Mouse (Mus musculus) ovary, postnatal 14 days (tissue): ENCODE results near the gene Pla2g2c.

ENCODE experiments used
- DNase-seq: peaks from one replicate; pipeline ENCODE4 v3.0.0; 2022; ENCODE audit warnings: low spot score

Gene Pla2g2c

GRCm38 (mm10) chr4:138724354-138725126 is at the start of gene Pla2g2c:
Gene Pla2g2c (plus strand): TSS chr4:138724792.
- no peak for DNase-seq

GRCm38 (mm10) chr4:138676480-138676879 is 48.1 kb upstream of the Pla2g2c start:
- peak; percentile 31 for DNase-seq

GRCm38 (mm10) chr4:138677579-138677978 is 47.0 kb upstream of the Pla2g2c start:
- DNase-seq, result no peak

- DNase-seq, result no peak
These were observed 44.5 kb upstream of the Pla2g2c start for GRCm38 (mm10) chr4:138680124-138680523.

- DNase-seq, result no peak
These were observed 41.8 kb upstream of the Pla2g2c start for GRCm38 (mm10) chr4:138682760-138683159.

- no peak for DNase-seq
These were observed 38.8 kb upstream of the Pla2g2c start for GRCm38 (mm10) chr4:138685813-138686212.

GRCm38 (mm10) chr4:138689094-138689512 is 35.5 kb upstream of the Pla2g2c start:
- no peak for DNase-seq

- DNase-seq, result no peak
These were observed 34.0 kb upstream of the Pla2g2c start for GRCm38 (mm10) chr4:138690561-138690960.

GRCm38 (mm10) chr4:138691443-138692181 is 33.0 kb upstream of the Pla2g2c start:
- DNase-seq, result no peak

- DNase-seq, result no peak
These were observed 31.4 kb upstream of the Pla2g2c start for GRCm38 (mm10) chr4:138693043-138693692.

GRCm38 (mm10) chr4:138696720-138697119 is 27.9 kb upstream of the Pla2g2c start:
- no peak for DNase-seq

- no peak for DNase-seq
These were observed 27.3 kb upstream of the Pla2g2c start for GRCm38 (mm10) chr4:138697166-138697860.

GRCm38 (mm10) chr4:138698296-138698695 is 26.3 kb upstream of the Pla2g2c start:
- DNase-seq, result no peak

GRCm38 (mm10) chr4:138700184-138700982 is 24.2 kb upstream of the Pla2g2c start:
- DNase-seq, result peak; percentile 56

GRCm38 (mm10) chr4:138701111-138701510 is 23.5 kb upstream of the Pla2g2c start:
- no peak for DNase-seq

GRCm38 (mm10) chr4:138702031-138702430 is 22.6 kb upstream of the Pla2g2c start:
- DNase-seq, result no peak

GRCm38 (mm10) chr4:138702528-138702927 is 22.1 kb upstream of the Pla2g2c start:
- no peak for DNase-seq

- DNase-seq, result no peak
These were observed 21.0 kb upstream of the Pla2g2c start for GRCm38 (mm10) chr4:138703591-138703990.

GRCm38 (mm10) chr4:138704169-138704568 is 20.4 kb upstream of the Pla2g2c start:
- DNase-seq, result no peak

GRCm38 (mm10) chr4:138706620-138707019 is 18.0 kb upstream of the Pla2g2c start:
- no peak for DNase-seq

- peak; percentile 38 for DNase-seq
These were observed 16.0 kb upstream of the Pla2g2c start for GRCm38 (mm10) chr4:138708636-138709035.
